Mouse (Mus musculus): ENCODE measurements around the gene Gm14444. TPM values are rescaled to one million over a fixed set of nuclear protein-coding genes. Genes with fewer than 3 reads are reported as not detected.
"Not testable (repeated sequence)": the region's sequence is repeated elsewhere in the genome, so short reads cannot be mapped to it uniquely, and the experiment has no call there.

Gene Gm14444
- polyA plus RNA-seq (2014; fragmentation: Nextera tagmentation; extraction: Ambion mirVana), result not detected in 2 replicates

- not testable (repeated sequence) for H3K27ac ChIP-seq (ENCODE audit: low read length)
- WGBS, result 62% methylated on average over 1 of the region's 1 CpGs
Measured at GRCm38 (mm10) chr2:175010022-175010421, at the start of gene Gm14444. Gene Gm14444, plus strand, starts transcription at chr2:175010241.

GRCm38 (mm10) chr2:174965466-174965865 is 44.6 kb upstream of the Gm14444 start:
- H3K36me3 ChIP-seq (ENCODE audit: control insufficient read depth, insufficient read depth, low read length); H3K4me3 ChIP-seq (ENCODE audit: low read depth, low read length); H3K9ac ChIP-seq (replicated peaks; ENCODE audit: low read depth, low read length); H3K9me3 ChIP-seq (ENCODE audit: control insufficient read depth, low read depth, low read length); H3K27ac ChIP-seq (ENCODE audit: low read length); H3K4me1 ChIP-seq (ENCODE audit: control insufficient read depth, insufficient read depth, low read length); H3K4me2 ChIP-seq (replicated peaks; ENCODE audit: low read depth, low read length); ATAC-seq (ENCODE audit: insufficient number of reproducible peaks, insufficient read depth, low FRiP score, low read depth); H3K27me3 ChIP-seq (ENCODE audit: control insufficient read depth, insufficient read depth, low read length): not testable (repeated sequence)
- 72% methylated on average over 3 of the region's 3 CpGs for WGBS

More at GRCm38 (mm10) chr2:175010022-175010421, at the start of gene Gm14444:
- H3K9ac ChIP-seq (replicated peaks; ENCODE audit: low read depth, low read length); H3K4me2 ChIP-seq (replicated peaks; ENCODE audit: low read depth, low read length); H3K4me1 ChIP-seq (ENCODE audit: control insufficient read depth, insufficient read depth, low read length); H3K9me3 ChIP-seq (ENCODE audit: control insufficient read depth, low read depth, low read length); H3K27me3 ChIP-seq (ENCODE audit: control insufficient read depth, insufficient read depth, low read length); H3K36me3 ChIP-seq (ENCODE audit: control insufficient read depth, insufficient read depth, low read length); H3K4me3 ChIP-seq (ENCODE audit: low read depth, low read length); ATAC-seq (ENCODE audit: insufficient number of reproducible peaks, insufficient read depth, low FRiP score, low read depth): not testable (repeated sequence)

GRCm38 (mm10) chr2:175044268-175044667 is 34.2 kb downstream of the Gm14444 start:
- H3K36me3 ChIP-seq (ENCODE audit: control insufficient read depth, insufficient read depth, low read length); H3K9ac ChIP-seq (replicated peaks; ENCODE audit: low read depth, low read length); H3K4me1 ChIP-seq (ENCODE audit: control insufficient read depth, insufficient read depth, low read length); H3K27ac ChIP-seq (ENCODE audit: low read length); H3K27me3 ChIP-seq (ENCODE audit: control insufficient read depth, insufficient read depth, low read length); H3K4me2 ChIP-seq (replicated peaks; ENCODE audit: low read depth, low read length); ATAC-seq (ENCODE audit: insufficient number of reproducible peaks, insufficient read depth, low FRiP score, low read depth); H3K4me3 ChIP-seq (ENCODE audit: low read depth, low read length); H3K9me3 ChIP-seq (ENCODE audit: control insufficient read depth, low read depth, low read length): not testable (repeated sequence)
- WGBS, result 98% methylated on average over 23 of the region's 27 CpGs

GRCm38 (mm10) chr2:175067681-175068261 is 57.7 kb downstream of the Gm14444 start, which contains the start of gene Gm14393:
Gene Gm14393, minus strand, starts transcription at chr2:175067781.
- WGBS, result 72% methylated on average over 1 of the region's 1 CpGs
- not testable (repeated sequence) for H3K27ac ChIP-seq (ENCODE audit: low read length); H3K4me2 ChIP-seq (replicated peaks; ENCODE audit: low read depth, low read length); H3K9me3 ChIP-seq (ENCODE audit: control insufficient read depth, low read depth, low read length); H3K4me3 ChIP-seq (ENCODE audit: low read depth, low read length); H3K36me3 ChIP-seq (ENCODE audit: control insufficient read depth, insufficient read depth, low read length); H3K4me1 ChIP-seq (ENCODE audit: control insufficient read depth, insufficient read depth, low read length); H3K9ac ChIP-seq (replicated peaks; ENCODE audit: low read depth, low read length); ATAC-seq (ENCODE audit: insufficient number of reproducible peaks, insufficient read depth, low FRiP score, low read depth); H3K27me3 ChIP-seq (ENCODE audit: control insufficient read depth, insufficient read depth, low read length)

Other genes starting within 250 kb of the Gm14444 start
- gene Edn3, start 249.6 kb upstream of the Gm14444 start, polyA plus RNA-seq (2014; fragmentation: Nextera tagmentation; extraction: Ambion mirVana), result 21.3 and 21.9 TPM in 2 replicates
- 0.91 and 0.97 TPM in 2 replicates for gene Gm14393, start 57.5 kb downstream of the Gm14444 start, polyA plus RNA-seq (2014; fragmentation: Nextera tagmentation; extraction: Ambion mirVana)
- gene Gm14399, start 131.8 kb downstream of the Gm14444 start, polyA plus RNA-seq (2014; fragmentation: Nextera tagmentation; extraction: Ambion mirVana), result 8.1 and 9.6 TPM in 2 replicates
- gene Gm14443, start 165.6 kb downstream of the Gm14444 start, polyA plus RNA-seq (2014; fragmentation: Nextera tagmentation; extraction: Ambion mirVana), result 1.0 and 2.2 TPM in 2 replicates
- gene Gm14391, start 196.7 kb downstream of the Gm14444 start, polyA plus RNA-seq (2014; fragmentation: Nextera tagmentation; extraction: Ambion mirVana), result 10.8 and 12.4 TPM in 2 replicates

Measured in stomach, embryonic 14.5 days (tissue).